Mouse (Mus musculus): Measurements from ENCODE around the gene Fancc.
"Not testable (repeated sequence)": the region's sequence is repeated elsewhere in the genome, so short reads cannot be mapped to it uniquely, and the experiment has no call there.

DNA sequence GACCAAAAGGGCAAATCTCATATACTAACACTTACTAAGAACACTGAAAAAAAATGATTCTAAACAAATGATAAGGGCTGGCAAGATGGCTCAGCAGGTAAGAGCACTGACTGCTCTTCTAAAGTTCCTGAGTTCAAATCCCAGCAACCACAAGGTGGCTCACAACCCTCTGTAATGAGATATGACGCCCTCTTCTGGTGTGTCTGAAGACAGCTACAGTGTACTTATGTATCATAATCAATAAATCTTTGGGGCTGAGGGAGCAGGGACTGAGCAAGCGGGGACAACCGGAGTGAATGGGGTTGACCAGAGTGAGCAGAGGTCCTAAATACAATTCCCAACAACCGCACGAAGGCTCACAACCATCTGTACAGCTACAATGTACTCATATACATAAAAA lies 68.9 kb downstream of the Fancc start:
- not testable (repeated sequence) for TF ChIP-seq CTCF (IDR thresholded peaks at IDR 0.05; ENCODE audit: low read depth, low read length); POLR2A (IDR thresholded peaks at IDR 0.05; ENCODE audit: extremely low read depth, insufficient read depth, low read length)
